Mouse (Mus musculus): Measurements from ENCODE around the gene Olfr506.
"Not testable (repeated sequence)": the region's sequence is repeated elsewhere in the genome, so short reads cannot be mapped to it uniquely, and the experiment has no call there.

Gene Olfr506

GRCm38 (mm10) chr7:108610487-108610886 is at the start of gene Olfr506:
Gene Olfr506, plus strand, starts transcription at chr7:108610787.
- no peak for DNase-seq (ENCODE audit: low spot score)

GRCm38 (mm10) chr7:108565693-108566092 is 44.9 kb upstream of the Olfr506 start, which contains the start of gene Olfr504:
Gene Olfr504, minus strand, starts transcription at chr7:108565793.
- no peak for DNase-seq (ENCODE audit: low spot score)

DNA sequence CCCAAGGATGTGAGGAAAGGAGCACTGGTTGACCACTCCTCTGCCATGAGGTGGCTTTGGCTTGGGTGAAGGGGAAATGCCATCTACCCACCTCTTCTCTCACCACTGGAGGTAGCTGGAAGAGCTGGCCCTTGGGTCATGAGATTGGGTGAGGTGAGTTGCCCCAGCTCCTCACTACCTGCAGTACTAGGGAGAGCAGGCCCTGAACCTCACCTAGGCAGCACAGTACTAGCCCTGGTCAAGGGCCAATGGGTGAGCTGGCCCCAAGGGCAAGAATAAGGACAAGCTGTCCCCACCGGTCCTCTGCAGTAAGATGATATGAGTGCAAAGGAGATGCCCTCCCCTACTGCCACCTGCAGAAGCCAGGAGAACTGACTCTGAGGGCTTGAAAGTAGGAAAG is 20.8 kb upstream of the Olfr506 start:
- no peak for DNase-seq (ENCODE audit: low spot score)

GRCm38 (mm10) chr7:108601916-108602315 is 8.7 kb upstream of the Olfr506 start:
- not testable (repeated sequence) for DNase-seq (ENCODE audit: low spot score)

- no peak for DNase-seq (ENCODE audit: low spot score)
These were observed 3.5 kb downstream of the Olfr506 start for GRCm38 (mm10) chr7:108614110-108614509.

DNA sequence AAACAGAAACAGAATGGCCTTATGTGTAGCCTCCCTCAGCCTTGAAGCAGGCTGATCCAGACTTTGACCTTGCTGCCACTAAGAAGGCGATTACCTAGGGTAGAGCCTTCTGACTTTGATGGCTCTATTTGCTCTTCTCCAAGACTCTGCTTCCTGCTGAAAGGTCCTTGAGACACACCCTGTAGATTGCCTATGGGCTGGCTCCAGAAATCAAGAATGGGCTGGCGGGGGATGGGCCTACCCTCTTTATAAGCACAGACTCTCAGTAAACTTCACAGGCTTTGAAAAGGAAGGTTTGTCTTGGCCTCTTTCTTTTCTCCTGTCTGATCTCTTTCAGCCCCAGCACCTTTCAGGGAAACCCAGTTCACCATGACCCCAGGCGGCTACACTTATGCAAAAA is 6.2 kb downstream of the Olfr506 start:
- peak; percentile 3 for DNase-seq (ENCODE audit: low spot score)

GRCm38 (mm10) chr7:108621514-108621913 is 10.9 kb downstream of the Olfr506 start, which contains the start of gene Olfr507:
Gene Olfr507, plus strand, starts transcription at chr7:108621814.
- DNase-seq (ENCODE audit: low spot score): no peak

GRCm38 (mm10) chr7:108629694-108630093 is 19.1 kb downstream of the Olfr506 start, which contains the start of gene Olfr508:
Gene Olfr508, plus strand, starts transcription at chr7:108629994.
- no peak for DNase-seq (ENCODE audit: low spot score)

GRCm38 (mm10) chr7:108651806-108652205 is 41.2 kb downstream of the Olfr506 start, which contains the start of gene Olfr509:
Gene Olfr509, minus strand, starts transcription at chr7:108651906.
- no peak for DNase-seq (ENCODE audit: low spot score)

- DNase-seq (ENCODE audit: low spot score): no peak
These were observed 51.8 kb downstream of the Olfr506 start for GRCm38 (mm10) chr7:108662419-108662818.

Data from T-cell, adult 2 months (primary cell).